Mouse (Mus musculus) liver, embryonic 12.5 days (tissue): Measurements from ENCODE around the gene 4933427D14Rik. TPM values are rescaled to one million over a fixed set of nuclear protein-coding genes. Genes with fewer than 3 reads are reported as not detected.
"Not testable (repeated sequence)": the region's sequence is repeated elsewhere in the genome, so short reads cannot be mapped to it uniquely, and the experiment has no call there.

ENCODE experiments used
- ATAC-seq: fragments of 200-750 bp; cut with Nextera tagmentation; 2 replicates; pipeline ENCODE4 v1.8.0; 2017; ENCODE audit warnings: moderate number of reproducible peaks, mild to moderate bottlenecking, moderate library complexity
- H3K27ac ChIP-seq: fragments of 300-500 bp; sonication (generic); 2 replicates; pipeline ENCODE4 v1.5.1; 2016; ENCODE audit warnings: mild to moderate bottlenecking
- H3K27me3 ChIP-seq: fragments of 300-500 bp; sonication (generic); replicated peaks from 2 replicates; pipeline ENCODE4 v1.6.1; 2016; ENCODE audit warnings: mild to moderate bottlenecking, moderate library complexity
- H3K36me3 ChIP-seq: fragments of 300-500 bp; sonication (generic); 2 replicates; pipeline ENCODE4 v1.6.1; 2016; ENCODE audit warnings: mild to moderate bottlenecking, moderate library complexity
- H3K4me1 ChIP-seq: fragments of 300-500 bp; sonication (generic); 2 replicates; pipeline ENCODE4 v1.6.1; 2016
- H3K4me2 ChIP-seq: fragments of 300-500 bp; sonication (generic); 2 replicates; pipeline ENCODE4 v1.6.1; 2016; ENCODE audit warnings: mild to moderate bottlenecking, moderate library complexity
- H3K4me3 ChIP-seq: fragments of 300-500 bp; sonication (generic); 2 replicates; pipeline ENCODE4 v1.5.1; 2016; ENCODE audit warnings: mild to moderate bottlenecking, moderate library complexity
- H3K9ac ChIP-seq: fragments of 300-500 bp; sonication (generic); 2 replicates; pipeline ENCODE4 v1.6.1; 2016; ENCODE audit warnings: mild to moderate bottlenecking, moderate library complexity
- H3K9me3 ChIP-seq: fragments of 300-500 bp; sonication (generic); replicated peaks from 2 replicates; pipeline ENCODE4 v1.6.1; 2016; ENCODE audit warnings: mild to moderate bottlenecking, moderate library complexity
- WGBS: fragments of 180-500 bp; shearing (Covaris S2); methylation state at CpG from one replicate; pipeline ENCODE4 v1.1.7; 2016; ENCODE audit not compliant: insufficient replicate concordance; 5-methylcytosine and 5-hydroxymethylcytosine counted together
- polyA plus RNA-seq: library from polyadenylated mRNA; unstranded; fragments of >200 nt; fragmentation: Nextera tagmentation; extraction: Ambion mirVana; gene quantifications from 2 replicates; pipeline ENCODE4 v1.2.1, GENCODE M21; 2016

4933427D14Rik gene
- polyA plus RNA-seq, 1 experiment from 2014 or later, result 5.3 TPM

DNA sequence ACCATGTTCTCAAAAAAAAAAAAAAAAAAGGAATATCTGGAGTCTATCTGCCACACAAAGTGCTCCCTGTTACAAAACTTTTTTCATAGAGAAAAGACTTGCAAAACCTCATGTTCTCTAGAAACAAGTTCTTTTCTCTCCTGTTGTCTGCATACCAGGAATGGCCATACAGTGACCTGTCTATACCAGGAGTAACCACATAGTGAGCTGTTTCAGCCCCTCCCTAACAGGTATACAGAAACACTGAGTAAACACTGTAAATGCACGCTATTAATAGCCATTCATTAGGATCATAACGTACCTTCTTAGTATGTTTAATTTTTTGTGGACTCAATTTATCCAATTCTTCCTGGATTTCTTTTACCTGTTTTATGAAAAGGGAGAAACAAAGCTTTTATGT is 13.0 kb downstream of the 4933427D14Rik start:
- ATAC-seq, result no peak
- H3K36me3 ChIP-seq, result peaks cover 59% of the 10 kb centered on the region
- 91% methylated on average over 2 of the region's 2 CpGs for WGBS
- H3K27ac ChIP-seq, result no peak overlapping the region
- no peaks in the 10 kb centered on the region for H3K4me1 ChIP-seq
- H3K4me3 ChIP-seq, result no peak overlapping the region
- H3K27me3 ChIP-seq, result no peaks in the 10 kb centered on the region
- no peak overlapping the region for H3K9ac ChIP-seq
- H3K4me2 ChIP-seq, result no peak overlapping the region
- H3K9me3 ChIP-seq, result no peaks in the 10 kb centered on the region

DNA sequence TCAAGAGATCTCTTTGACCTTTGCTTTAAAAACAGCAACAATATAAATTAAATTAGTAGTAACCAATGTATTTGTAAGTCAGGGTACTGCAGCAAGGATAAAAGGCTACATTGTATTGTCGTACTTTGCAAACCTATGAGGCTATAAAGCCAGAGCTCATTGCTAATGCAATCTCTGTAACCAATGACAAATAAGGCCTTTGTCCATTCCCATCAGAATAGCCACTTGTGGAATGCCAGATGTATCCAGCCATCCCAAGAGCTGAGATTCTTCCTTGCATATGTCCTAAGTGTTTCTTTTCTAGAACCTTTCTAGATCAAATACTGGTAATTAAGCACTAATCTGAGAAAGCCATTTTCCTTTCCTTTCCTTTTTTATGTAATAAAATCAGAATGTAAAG is 16.4 kb downstream of the 4933427D14Rik start:
- peaks cover 55% of the 10 kb centered on the region for H3K36me3 ChIP-seq
- no peaks in the 10 kb centered on the region for H3K27me3 ChIP-seq

DNA sequence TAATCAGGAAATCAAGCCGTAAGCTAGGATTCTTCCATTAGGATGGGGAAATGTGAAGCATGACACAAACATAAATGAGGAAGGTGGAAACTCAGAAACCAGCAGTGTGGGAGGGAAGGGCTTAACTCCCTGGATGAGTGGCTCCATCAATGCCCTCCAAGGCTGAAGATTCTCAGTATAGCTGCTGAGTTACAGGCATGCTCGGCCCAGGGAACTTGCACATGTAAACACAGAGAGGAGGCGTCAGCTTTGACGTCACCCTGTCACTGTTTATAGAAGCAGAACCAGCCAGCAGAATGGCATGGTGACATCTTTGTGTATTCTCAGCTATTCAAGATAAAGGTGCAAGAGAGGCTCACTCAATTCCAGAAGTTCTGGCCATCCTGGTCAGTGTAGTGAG is 23.0 kb downstream of the 4933427D14Rik start:
- H3K27me3 ChIP-seq, result no peaks in the 10 kb centered on the region
- 68% methylated on average over 4 of the region's 4 CpGs for WGBS
- H3K9me3 ChIP-seq, result no peaks in the 10 kb centered on the region
- no peak for ATAC-seq
- H3K4me3 ChIP-seq, result no peak overlapping the region
- no peak overlapping the region for H3K9ac ChIP-seq
- H3K36me3 ChIP-seq, result peaks cover 49% of the 10 kb centered on the region
- no peak overlapping the region for H3K27ac ChIP-seq
- no peaks in the 10 kb centered on the region for H3K4me1 ChIP-seq
- no peak overlapping the region for H3K4me2 ChIP-seq

More for the DNA sequence above, 16.4 kb downstream of the 4933427D14Rik start:
- WGBS, result 79% methylated on average over 1 of the region's 1 CpGs
- Histone ChIP-seq H3K9me3 (no peaks in the 10 kb centered on the region), H3K27ac (no peak overlapping the region), H3K9ac (no peak overlapping the region), H3K4me1 (no peaks in the 10 kb centered on the region), H3K4me2 (no peak overlapping the region), H3K4me3 (no peak overlapping the region)
- ATAC-seq, result no peak

DNA sequence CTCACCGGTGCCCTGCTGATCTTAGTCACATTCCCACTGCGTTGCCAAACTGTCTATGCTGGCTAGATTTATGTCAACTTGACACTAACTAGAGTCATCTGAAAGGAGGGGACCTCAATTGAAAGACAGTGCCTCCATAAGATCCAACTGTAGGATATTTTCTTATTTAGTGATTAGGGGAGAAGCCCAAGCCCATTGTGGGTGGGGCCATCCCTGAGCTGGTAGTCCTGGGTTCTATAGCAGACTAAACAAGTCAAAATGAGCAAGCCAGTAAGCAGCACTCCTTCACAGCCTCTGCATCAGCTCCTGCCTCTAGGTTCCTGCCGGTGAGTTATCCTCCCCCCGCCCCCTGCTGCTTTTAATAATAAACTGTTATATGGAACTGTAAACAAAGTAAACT is 26.1 kb downstream of the 4933427D14Rik start:
- H3K27ac ChIP-seq, result no peak overlapping the region
- WGBS, result 82% methylated on average over 4 of the region's 4 CpGs
- ATAC-seq, result no peak

DNA sequence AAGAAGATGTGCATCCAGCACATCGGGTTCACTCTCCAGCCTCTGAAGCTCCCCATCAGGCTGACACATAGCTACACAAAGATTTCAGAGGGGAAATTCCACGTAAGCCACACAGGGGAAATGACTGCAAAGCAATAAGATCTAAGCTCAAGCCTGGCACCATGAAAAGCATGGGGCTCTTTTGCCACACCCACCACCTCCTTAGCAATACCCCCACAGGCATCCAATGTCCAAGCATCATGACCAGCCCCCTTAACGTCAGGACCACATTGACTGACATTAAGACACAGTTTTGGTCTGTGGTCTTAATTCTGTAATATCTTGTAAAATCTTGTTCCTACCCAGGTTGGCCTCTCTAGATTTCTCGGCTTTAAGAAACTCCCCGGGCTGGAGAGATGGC is 26.7 kb downstream of the 4933427D14Rik start:
- Histone ChIP-seq H3K27me3 (no peaks in the 10 kb centered on the region), H3K27ac (no peak overlapping the region), H3K9ac (no peak overlapping the region), H3K36me3 (peaks cover 53% of the 10 kb centered on the region), H3K4me1 (no peaks in the 10 kb centered on the region), H3K9me3 (no peaks in the 10 kb centered on the region), H3K4me2 (no peak overlapping the region), H3K4me3 (no peak overlapping the region)
- WGBS, result 76% methylated on average over 5 of the region's 5 CpGs
- no peak for ATAC-seq

More for the DNA sequence above, 26.1 kb downstream of the 4933427D14Rik start:
- no peak overlapping the region for H3K9ac ChIP-seq
- H3K4me3 ChIP-seq, result no peak overlapping the region
- no peaks in the 10 kb centered on the region for H3K27me3 ChIP-seq
- H3K4me2 ChIP-seq, result no peak overlapping the region
- H3K36me3 ChIP-seq, result peaks cover 50% of the 10 kb centered on the region
- H3K9me3 ChIP-seq, result no peaks in the 10 kb centered on the region
- H3K4me1 ChIP-seq, result no peaks in the 10 kb centered on the region

DNA sequence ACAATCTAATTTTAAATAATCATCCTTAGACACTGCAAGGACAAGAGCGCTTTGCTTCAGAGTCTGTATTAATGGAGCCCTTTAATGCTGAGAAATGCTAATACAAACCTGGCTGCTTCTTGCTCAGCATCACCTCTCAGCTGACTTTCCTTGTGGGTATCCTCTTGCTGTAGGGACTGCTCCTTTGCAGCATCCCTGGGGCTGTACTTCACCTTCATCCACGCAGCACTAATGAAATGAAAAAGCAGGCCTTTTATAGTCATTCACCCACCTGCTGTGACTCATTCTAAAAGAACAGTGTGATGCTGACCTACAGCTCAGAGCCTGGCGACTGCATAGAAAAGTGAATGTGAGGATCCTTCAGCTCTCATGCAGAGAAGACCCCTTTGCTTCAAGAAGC is 30.7 kb downstream of the 4933427D14Rik start:
- H3K27ac ChIP-seq, result no peak overlapping the region
- WGBS, result 72% methylated on average over 3 of the region's 3 CpGs

DNA sequence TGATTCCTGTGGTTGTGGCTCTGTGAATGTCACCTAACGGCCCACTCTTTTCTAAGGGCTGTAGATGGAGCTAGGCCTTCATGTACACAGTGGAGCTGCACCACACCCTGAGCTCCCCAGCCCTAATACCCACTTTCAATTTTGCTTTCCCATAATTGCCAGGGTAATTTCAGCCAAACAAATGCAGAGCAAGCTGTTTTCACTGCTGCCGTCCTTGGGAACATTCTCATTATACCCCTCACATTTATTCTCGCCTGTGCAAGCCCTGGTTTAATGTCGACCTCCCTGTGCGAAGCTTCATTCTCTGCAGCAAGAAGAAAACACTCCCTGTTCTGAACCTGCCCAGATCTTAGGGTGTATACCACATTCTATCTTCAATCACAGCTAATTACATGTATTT is 31.3 kb downstream of the 4933427D14Rik start:
- Histone ChIP-seq H3K4me1 (no peaks in the 10 kb centered on the region), H3K9ac (no peak overlapping the region), H3K9me3 (no peaks in the 10 kb centered on the region), H3K36me3 (peaks cover 63% of the 10 kb centered on the region), H3K4me2 (no peak overlapping the region), H3K4me3 (no peak overlapping the region), H3K27me3 (no peaks in the 10 kb centered on the region), H3K27ac (no peak overlapping the region)
- 82% methylated on average over 5 of the region's 5 CpGs for WGBS
- no peak for ATAC-seq

More for the DNA sequence above, 30.7 kb downstream of the 4933427D14Rik start:
- ATAC-seq, result no peak
- Histone ChIP-seq H3K36me3 (peaks cover 68% of the 10 kb centered on the region), H3K4me1 (no peaks in the 10 kb centered on the region), H3K4me2 (no peak overlapping the region), H3K27me3 (no peaks in the 10 kb centered on the region), H3K9me3 (no peaks in the 10 kb centered on the region), H3K4me3 (no peak overlapping the region), H3K9ac (no peak overlapping the region)

DNA sequence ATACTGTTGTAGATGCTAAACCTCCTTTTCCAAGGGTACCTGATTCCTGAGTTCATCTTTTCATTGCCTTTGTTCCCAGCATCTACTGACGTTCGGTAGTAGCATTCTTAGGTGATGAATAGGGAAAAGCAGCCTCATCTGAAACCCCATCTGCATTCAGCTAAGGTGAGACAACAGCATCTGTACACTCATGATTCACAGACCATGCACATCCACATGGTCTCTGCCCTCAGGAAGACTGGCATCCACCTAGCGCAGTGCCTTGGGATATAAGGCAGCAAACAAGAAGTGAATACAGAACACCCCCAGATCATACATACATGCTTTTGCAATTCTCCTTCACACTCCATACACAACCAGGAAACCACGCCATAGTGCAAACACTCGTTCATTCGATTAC is 32.5 kb downstream of the 4933427D14Rik start:
- no peaks in the 10 kb centered on the region for H3K9me3 ChIP-seq
- H3K4me1 ChIP-seq, result no peaks in the 10 kb centered on the region
- no peak overlapping the region for H3K4me2 ChIP-seq
- WGBS, result 81% methylated on average over 6 of the region's 6 CpGs
- no peak overlapping the region for H3K9ac ChIP-seq
- H3K27me3 ChIP-seq, result no peaks in the 10 kb centered on the region
- no peak overlapping the region for H3K27ac ChIP-seq
- H3K4me3 ChIP-seq, result no peak overlapping the region
- H3K36me3 ChIP-seq, result peaks cover 66% of the 10 kb centered on the region
- no peak for ATAC-seq

DNA sequence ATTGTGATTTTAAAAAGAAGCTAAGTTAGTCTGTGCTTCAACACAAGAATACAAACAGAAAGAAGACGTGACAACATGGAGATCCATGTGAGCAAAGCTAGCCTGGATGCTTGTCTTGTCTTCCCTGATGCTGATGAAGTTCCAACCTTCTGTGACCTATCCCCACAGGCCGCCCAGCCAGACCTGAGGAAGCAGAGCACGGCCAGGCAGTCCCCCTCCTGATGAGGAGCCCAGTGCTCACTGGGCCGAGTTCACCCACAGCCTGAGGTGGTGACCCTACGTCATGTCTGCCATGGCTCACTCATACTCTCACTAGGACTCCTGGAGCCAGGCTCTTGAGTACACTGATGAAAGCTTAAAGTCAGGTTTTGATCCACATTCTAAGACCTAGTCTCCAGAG is 33.8 kb downstream of the 4933427D14Rik start:
- no peak overlapping the region for H3K4me3 ChIP-seq
- 72% methylated on average over 5 of the region's 5 CpGs for WGBS
- no peak overlapping the region for H3K9ac ChIP-seq
- no peak for ATAC-seq
- no peaks in the 10 kb centered on the region for H3K27me3 ChIP-seq
- no peak overlapping the region for H3K4me2 ChIP-seq
- no peak overlapping the region for H3K27ac ChIP-seq
- H3K9me3 ChIP-seq, result no peaks in the 10 kb centered on the region
- peaks cover 68% of the 10 kb centered on the region for H3K36me3 ChIP-seq
- H3K4me1 ChIP-seq, result no peaks in the 10 kb centered on the region

DNA sequence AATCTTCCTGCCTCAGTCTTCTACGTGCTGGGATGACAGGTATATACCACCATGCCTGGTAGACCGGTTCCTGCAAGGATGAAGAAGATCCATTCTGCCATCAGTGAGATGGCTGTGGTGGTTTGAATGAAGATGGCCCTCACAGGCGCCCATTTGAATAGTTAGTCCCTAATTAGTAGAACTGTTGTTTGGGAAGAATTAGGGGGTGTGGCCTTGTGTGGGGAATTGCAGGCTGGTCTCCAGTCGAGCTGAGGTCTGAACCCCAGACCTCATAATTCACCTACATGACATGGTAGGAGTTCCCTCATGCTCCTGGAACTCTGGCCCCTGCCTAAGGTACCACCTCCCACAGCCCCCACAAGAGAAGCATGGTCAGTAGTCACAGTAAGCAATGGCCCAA is 35.4 kb downstream of the 4933427D14Rik start:
- H3K36me3 ChIP-seq, result peaks cover 57% of the 10 kb centered on the region
- H3K27ac ChIP-seq, H3K4me2 ChIP-seq, H3K9me3 ChIP-seq, H3K27me3 ChIP-seq, ATAC-seq, H3K4me1 ChIP-seq, H3K9ac ChIP-seq, H3K4me3 ChIP-seq: not testable (repeated sequence)
- WGBS, result 69% methylated on average over 4 of the region's 4 CpGs

DNA sequence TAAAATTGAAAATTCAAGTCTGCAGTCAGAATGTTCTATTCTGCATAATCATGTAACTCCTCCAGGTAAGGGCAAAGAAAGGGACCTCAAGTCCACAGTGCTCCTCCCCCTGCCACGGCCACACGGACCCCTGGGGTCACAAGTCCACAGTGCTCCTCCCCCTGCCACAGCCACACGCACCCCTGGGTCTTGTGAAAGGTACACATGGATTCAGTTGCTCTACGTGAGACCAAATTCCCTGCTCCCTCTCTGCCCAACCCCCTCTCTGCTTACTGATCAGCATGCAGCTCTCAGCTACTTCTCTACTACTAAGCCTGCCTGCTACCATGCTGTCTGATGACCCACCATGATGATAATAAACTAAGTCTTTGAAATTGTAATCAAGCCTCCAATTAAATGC is 37.4 kb downstream of the 4933427D14Rik start:
- Histone ChIP-seq H3K4me3 (no peak overlapping the region), H3K27ac (no peak overlapping the region), H3K4me2 (no peak overlapping the region), H3K4me1 (no peaks in the 10 kb centered on the region), H3K9me3 (no peaks in the 10 kb centered on the region), H3K36me3 (peaks cover 59% of the 10 kb centered on the region), H3K9ac (no peak overlapping the region), H3K27me3 (no peaks in the 10 kb centered on the region)
- peak; percentile 52; the same call in 1 of the 2 replicates for ATAC-seq
- 73% methylated on average over 4 of the region's 4 CpGs for WGBS

DNA sequence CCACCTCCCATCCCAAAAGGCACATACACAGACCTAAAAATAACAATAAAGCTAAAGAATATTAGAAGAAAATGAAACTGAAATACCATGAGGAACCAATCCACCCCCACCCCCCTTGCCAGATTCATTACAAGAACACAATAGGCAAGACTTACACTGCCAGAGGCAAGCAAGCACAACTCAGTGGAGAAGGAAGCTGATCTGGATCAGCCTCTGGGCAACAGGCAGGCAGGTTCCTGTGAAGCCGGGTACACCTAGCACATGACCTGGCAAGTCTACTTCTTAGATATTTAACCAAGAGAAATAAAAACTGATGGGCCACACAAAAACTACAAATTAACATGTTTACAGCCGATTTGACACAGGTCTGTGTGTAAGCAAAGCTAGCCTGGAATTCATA is 44.1 kb downstream of the 4933427D14Rik start:
- H3K4me3 ChIP-seq, result no peak overlapping the region
- no peak overlapping the region for H3K27ac ChIP-seq
- H3K27me3 ChIP-seq, result no peaks in the 10 kb centered on the region
- H3K4me1 ChIP-seq, result no peaks in the 10 kb centered on the region
- H3K36me3 ChIP-seq, result peaks cover 58% of the 10 kb centered on the region
- H3K9me3 ChIP-seq, result no peaks in the 10 kb centered on the region
- H3K4me2 ChIP-seq, result no peak overlapping the region
- WGBS, result 67% methylated on average over 2 of the region's 2 CpGs
- no peak overlapping the region for H3K9ac ChIP-seq
- no peak for ATAC-seq

DNA sequence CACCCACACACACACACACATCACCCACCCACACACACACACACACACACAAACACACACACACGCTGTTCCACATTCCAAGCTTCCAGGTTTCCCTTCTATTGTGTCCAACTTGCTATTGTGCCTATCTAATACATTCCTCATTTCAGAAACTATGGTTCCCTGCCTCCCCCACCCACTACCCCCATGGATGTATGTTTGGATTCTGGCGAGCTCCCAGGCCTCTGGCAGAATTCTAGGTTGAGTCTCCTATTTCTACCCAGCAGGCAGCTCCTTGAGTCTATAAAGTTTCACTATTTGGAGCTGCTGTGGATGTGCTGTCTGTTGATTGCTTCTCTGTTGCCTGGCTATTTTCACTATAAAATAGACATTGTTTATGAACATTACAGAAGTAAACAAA is 50.6 kb downstream of the 4933427D14Rik start:
- no peaks in the 10 kb centered on the region for H3K27me3 ChIP-seq
- peaks cover 47% of the 10 kb centered on the region for H3K36me3 ChIP-seq
- H3K9ac ChIP-seq, result no peak overlapping the region
- H3K4me1 ChIP-seq, result no peaks in the 10 kb centered on the region
- H3K27ac ChIP-seq, result no peak overlapping the region
- H3K4me2 ChIP-seq, result no peak overlapping the region
- WGBS, result 65% methylated on average over 2 of the region's 2 CpGs
- no peaks in the 10 kb centered on the region for H3K9me3 ChIP-seq
- H3K4me3 ChIP-seq, result no peak overlapping the region
- ATAC-seq, result no peak
